Mouse (Mus musculus) CD4-positive, CD25-positive, alpha-beta regulatory T cell, adult 2 months (primary cell): ENCODE measurements around the gene Sod3.

Experiments used
- DNase-seq: peaks from one replicate; pipeline ENCODE4 v3.0.0-alpha.2; 2012; ENCODE audit warnings: low read depth, low spot score

Sod3 gene

DNA sequence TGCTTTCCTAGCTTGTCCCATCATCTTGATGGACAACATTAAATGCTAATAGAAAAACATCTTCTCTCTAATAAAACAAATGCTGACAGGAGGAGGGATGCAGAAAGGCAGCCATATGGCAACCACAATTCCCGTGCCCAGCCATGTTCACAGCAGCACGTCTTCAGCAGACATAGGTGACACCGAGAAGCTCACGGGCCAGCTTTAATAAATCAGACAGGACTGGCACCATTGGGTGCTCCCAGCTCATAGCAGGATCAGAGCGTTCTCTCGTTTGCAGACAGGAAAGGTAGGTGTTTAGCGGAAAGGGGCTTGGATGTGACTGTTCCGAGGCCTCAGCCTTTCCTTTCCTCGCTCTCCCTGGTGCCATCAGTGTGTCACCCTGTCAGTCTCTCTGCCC is 12.3 kb downstream of the Sod3 start:
- DNase-seq = no peak

DNA sequence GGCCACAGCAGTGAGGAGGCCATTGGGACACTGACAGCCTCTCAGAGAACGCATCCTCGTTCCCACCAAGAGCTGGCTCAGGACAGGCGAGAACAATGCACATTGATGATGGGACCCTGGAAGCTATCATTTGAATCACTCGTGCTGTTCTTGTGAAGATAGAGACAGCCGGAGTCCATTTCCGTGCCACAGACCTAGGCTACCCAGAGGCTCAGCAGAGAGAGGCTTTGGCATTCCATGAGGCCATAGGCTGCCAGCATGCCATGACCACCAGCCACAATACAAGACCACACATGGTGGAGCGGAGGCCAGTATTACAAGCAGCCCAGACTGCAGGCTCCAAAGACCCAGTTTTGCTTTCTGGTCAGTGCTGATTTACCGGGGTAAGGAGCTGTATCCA is 19.2 kb downstream of the Sod3 start:
- no peak for DNase-seq

- no peak for DNase-seq
Measured at GRCm38 (mm10) chr5:52383748-52384147, 20.2 kb downstream of the Sod3 start.

DNA sequence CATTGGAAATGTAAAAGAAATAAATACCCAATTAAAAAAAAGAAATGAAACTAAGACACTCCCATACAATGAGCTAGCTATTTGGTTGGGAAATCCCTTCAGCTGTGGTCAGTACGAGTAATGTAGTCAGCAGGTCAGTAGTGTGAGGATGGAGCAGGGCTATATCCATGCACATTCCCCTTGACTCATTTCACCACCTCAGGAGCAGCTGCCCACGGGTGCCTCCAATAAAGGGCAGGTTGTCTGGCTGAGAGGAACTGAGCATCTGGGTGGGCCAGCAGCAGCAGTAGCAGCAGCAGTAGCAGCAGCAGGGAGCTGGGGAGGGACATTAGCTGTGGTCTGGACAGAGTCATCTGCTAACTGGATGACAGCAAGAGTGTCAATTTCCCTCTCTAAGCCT is 22.4 kb downstream of the Sod3 start:
- no peak for DNase-seq

GRCm38 (mm10) chr5:52388092-52388749 is 24.6 kb downstream of the Sod3 start:
- no peak for DNase-seq

DNA sequence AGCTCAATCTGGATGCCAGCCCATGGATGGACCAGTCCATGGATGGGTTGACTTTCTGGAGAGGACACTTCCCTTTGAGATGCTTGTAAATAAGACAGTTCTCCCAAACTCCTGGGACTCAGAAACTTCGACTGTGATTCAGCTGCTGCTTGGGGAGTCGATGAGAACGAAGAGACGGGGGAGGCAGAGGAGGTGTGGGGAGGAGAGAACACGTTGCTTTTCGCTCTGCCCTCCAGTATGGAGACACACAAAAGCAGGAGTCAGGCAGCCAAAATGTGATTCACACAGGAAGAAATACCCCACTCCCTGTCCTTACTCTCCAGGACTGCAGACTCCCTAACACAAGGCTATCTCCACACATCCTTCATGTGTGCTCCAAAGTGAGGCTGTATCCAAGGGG is 26.8 kb downstream of the Sod3 start:
- DNase-seq = no peak

- DNase-seq = no peak
Measured at GRCm38 (mm10) chr5:52391471-52391870, 27.9 kb downstream of the Sod3 start.

- DNase-seq = no peak
Measured at GRCm38 (mm10) chr5:52393756-52394155, 30.2 kb downstream of the Sod3 start.

- no peak for DNase-seq
Measured at GRCm38 (mm10) chr5:52404373-52404772, 40.8 kb downstream of the Sod3 start.

- DNase-seq = no peak
Measured at GRCm38 (mm10) chr5:52408668-52409315, 45.2 kb downstream of the Sod3 start.

GRCm38 (mm10) chr5:52410197-52410596 is 46.6 kb downstream of the Sod3 start:
- no peak for DNase-seq

GRCm38 (mm10) chr5:52411567-52411966 is 48.0 kb downstream of the Sod3 start:
- DNase-seq = no peak

DNA sequence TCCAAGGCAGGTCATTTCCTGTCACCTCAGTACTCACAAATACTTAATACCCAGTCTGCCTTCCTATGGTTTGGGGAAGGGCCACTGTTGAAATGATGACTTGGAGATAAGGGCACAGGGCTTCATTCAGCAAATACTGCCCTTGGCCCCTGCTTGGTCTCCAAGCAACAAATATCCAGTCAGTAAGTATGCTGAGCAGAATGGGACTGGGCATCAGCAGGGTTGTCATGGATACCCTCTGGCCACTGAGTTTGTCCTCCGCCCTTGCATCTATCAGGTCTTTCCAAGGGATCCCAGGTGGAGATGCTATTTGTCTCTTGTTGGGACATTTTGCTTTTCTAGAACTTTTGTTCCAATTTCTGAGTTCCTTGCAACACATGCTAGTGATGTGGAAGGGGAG is 51.6 kb downstream of the Sod3 start:
- DNase-seq = no peak

DNA sequence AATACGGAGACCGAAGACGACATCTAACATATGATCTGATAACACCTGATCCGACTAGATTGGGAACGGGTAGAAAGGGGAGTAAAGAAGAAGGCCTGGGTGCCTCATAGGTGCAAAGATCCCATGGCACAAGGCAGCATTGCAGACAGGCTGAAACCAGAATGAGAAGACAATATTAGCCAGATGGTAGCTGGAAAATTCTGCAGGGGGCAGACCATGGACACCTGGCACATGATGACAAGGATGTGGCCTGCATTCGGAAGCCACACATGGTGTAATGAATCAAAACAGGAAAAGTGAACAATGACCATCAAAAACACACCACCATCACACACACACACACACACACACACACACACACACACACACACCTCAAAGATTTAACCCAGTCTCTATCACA is 52.3 kb downstream of the Sod3 start:
- no peak for DNase-seq

DNA sequence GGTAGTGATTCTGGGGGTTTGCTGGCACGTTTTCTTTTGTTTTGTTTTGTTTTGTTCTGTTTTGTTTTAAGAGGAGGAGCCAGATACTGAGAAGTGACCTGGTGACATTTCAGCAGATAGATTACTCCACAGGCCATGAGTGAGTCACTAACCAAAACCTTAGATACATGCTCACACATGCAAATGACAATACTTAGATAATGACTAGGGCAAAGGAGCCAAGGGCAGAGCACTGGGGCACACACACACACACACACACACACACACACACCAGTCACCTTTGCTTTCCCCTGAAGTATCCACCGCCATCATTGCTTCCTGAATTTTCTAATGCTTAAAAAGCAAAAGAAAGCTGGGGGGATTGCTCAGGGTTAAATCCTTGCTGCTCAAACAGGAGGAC is 52.9 kb downstream of the Sod3 start:
- DNase-seq = no peak
